Comparison of ENCODE assay signal across 13 mouse cellular contexts in the genomic region with DNA sequence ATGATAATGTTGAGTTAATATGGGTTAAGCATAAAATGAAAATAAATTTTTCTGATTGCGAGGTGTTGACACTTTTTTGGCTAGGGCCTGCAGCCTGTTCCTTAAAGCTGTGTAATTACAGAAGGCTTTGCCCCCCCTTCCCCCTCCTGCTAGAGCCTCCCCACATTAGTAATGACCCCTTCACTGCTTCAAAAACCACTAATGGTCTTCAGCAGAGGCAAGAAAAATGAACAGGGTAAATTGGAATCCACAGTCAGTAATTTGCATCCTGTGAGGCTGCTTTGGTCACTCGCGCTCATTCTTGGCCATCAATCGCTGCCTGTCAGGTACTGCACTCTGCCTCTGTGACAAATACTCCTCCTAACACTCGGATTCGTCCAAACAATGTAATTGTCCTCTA.
A peak's percentile ranks its signal among the peaks of the same experiment; 100 is the strongest.
DNase-seq lines count a peak whose midpoint lies in the region; ATAC-seq and TF ChIP-seq lines count a peak whose summit lies in the region.
"Had no signal": no experiment of that assay in that cellular context is flagged by ENCODE, and none has a peak within 500 bp of the region (broad histone marks: within the 10 kb centered on the region; RNA-seq: fewer than 3 reads in every experiment).

No protein-coding gene starts in this region.

- H3K27ac ChIP-seq in heart, embryonic 16.5 days (ENCODE audit: low read length), result 0 out of 2 replicates have a peak overlapping the region, but pooled peaks have one; percentile 21
- no peak overlapping the region for H3K27ac ChIP-seq in heart, adult 2 months
- no peak overlapping the region for H3K27ac ChIP-seq in limb, embryonic 10.5 days

- no peak for DNase-seq in heart, adult 2 months
- peak; percentile 85 for DNase-seq in Muller cell, postnatal 12 days (ENCODE audit: inconsistent ontology term)
- peak; percentile 28 for DNase-seq in embryo, embryonic 9.5 days (ENCODE audit: extremely low spot score)
- DNase-seq in limb, embryonic 10.5 days (ENCODE audit: low spot score), result peak; percentile 47
- no peak for DNase-seq in kidney, adult 8-10 months
- DNase-seq in right cerebral cortex, adult 2 months (ENCODE audit: low spot score in 2 of 2), result no peak
- DNase-seq in spleen, adult 18-20 months, result no peak
- DNase-seq: adrenal gland, postnatal 25 days; kidney, postnatal 14 days; thymus, adult 2 months had no signal

- H3K9me3 ChIP-seq in heart, embryonic 16.5 days (replicated peaks; ENCODE audit: control insufficient read depth, low read length), result no peaks in the 10 kb centered on the region
- H3K9me3 ChIP-seq in limb, embryonic 10.5 days (replicated peaks), result no peaks in the 10 kb centered on the region

- TF ChIP-seq POLR2A in heart, adult 2 months (IDR thresholded peaks at IDR 0.05; ENCODE audit: insufficient read depth, low read depth, low read length), result no peak

- peaks cover 45% of the 10 kb centered on the region for H3K4me1 ChIP-seq in heart, embryonic 16.5 days (ENCODE audit: control insufficient read depth, insufficient read depth, low read length)
- no peaks in the 10 kb centered on the region for H3K4me1 ChIP-seq in heart, adult 2 months (ENCODE audit: control insufficient read depth, insufficient read depth, low read length)
- peaks cover 27% of the 10 kb centered on the region for H3K4me1 ChIP-seq in limb, embryonic 10.5 days

- no peaks in the 10 kb centered on the region for H3K36me3 ChIP-seq in heart, embryonic 16.5 days (ENCODE audit: control insufficient read depth, insufficient read depth)
- H3K36me3 ChIP-seq in heart, adult 2 months (ENCODE audit: control insufficient read depth, insufficient read depth, low read length), result no peaks in the 10 kb centered on the region; the same call in 1 of the 2 replicates
- peaks cover 29% of the 10 kb centered on the region for H3K36me3 ChIP-seq in limb, embryonic 10.5 days

- no peak for ATAC-seq in heart, embryonic 16.5 days (replicated peaks; ENCODE audit: extremely low read depth, insufficient read depth, low FRiP score)
- ATAC-seq: inflammation-experienced regulatory T-cells, adult 6 months had no signal

- no peak overlapping the region for H3K9ac ChIP-seq in heart, embryonic 16.5 days (ENCODE audit: low read length)
- no peak overlapping the region for H3K9ac ChIP-seq in heart, adult 2 months (ENCODE audit: low read depth, low read length)

- no peak for TF ChIP-seq EP300 in heart, adult 2 months (IDR thresholded peaks at IDR 0.05; ENCODE audit: insufficient read depth, low read depth, low read length)

- no peaks in the 10 kb centered on the region for H3K27me3 ChIP-seq in heart, embryonic 16.5 days (ENCODE audit: control insufficient read depth, insufficient read depth, low read length)
- no peaks in the 10 kb centered on the region for H3K27me3 ChIP-seq in heart, adult 2 months (ENCODE audit: control insufficient read depth, insufficient read depth, low read length)
- no peaks in the 10 kb centered on the region for H3K27me3 ChIP-seq in limb, embryonic 10.5 days (ENCODE audit: low read depth, poor library complexity, severe bottlenecking)

- no peak for TF ChIP-seq CTCF in heart, adult 2 months (IDR thresholded peaks at IDR 0.05)

- 53% methylated on average over 6 of the region's 6 CpGs for WGBS in heart, embryonic 16.5 days
- WGBS in heart, adult 2 months, result 57% methylated on average over 6 of the region's 6 CpGs
- 28% methylated on average over 6 of the region's 6 CpGs for WGBS in limb, embryonic 10.5 days

- H3K4me2 ChIP-seq in heart, embryonic 16.5 days (ENCODE audit: low read depth, low read length), result no peak overlapping the region
- H3K4me2 ChIP-seq: liver, embryonic 11.5 days had no signal

- no peaks in the 10 kb centered on the region for H3K79me2 ChIP-seq in heart, adult 2 months (replicated peaks; ENCODE audit: control insufficient read depth, insufficient read depth, low read length)

- H3K4me3 ChIP-seq in heart, embryonic 16.5 days (ENCODE audit: low read length), result no peak overlapping the region
- no peak overlapping the region for H3K4me3 ChIP-seq in heart, adult 2 months
- no peak overlapping the region for H3K4me3 ChIP-seq in limb, embryonic 10.5 days

- intact Hi-C loops in heart, adult 2 months (cut with DNase I), result no loop called here

Comparison
In these comparisons a context has a peak if more than half of its experiments do, and no peak if none do; other contexts are left out.
1. DNase-seq: peak in Muller cell, postnatal 12 days (single experiment), embryo, embryonic 9.5 days (single experiment) and limb, embryonic 10.5 days (single experiment); none in heart, adult 2 months (0 of 2), kidney, adult 8-10 months (0 of 2), right cerebral cortex, adult 2 months (0 of 2) and spleen, adult 18-20 months (0 of 2).